Mouse (Mus musculus): ENCODE data around the gene Bag3. TPM values are rescaled to one million over a fixed set of nuclear protein-coding genes. Genes with fewer than 3 reads are reported as not detected.
A peak's percentile ranks its signal among the peaks of the same experiment; 100 is the strongest.

Gene Bag3
- total RNA-seq (2021), result 1 to 10 TPM; 9.7 TPM

- DNase-seq (ENCODE audit: extremely low spot score in 1 of 2, low spot score in 1 of 2), result peak; percentile 40 to 65
Measured at GRCm38 (mm10) chr7:128523349-128523961, at the start of gene Bag3. Bag3 (plus strand) TSS chr7:128523616.

- DNase-seq (ENCODE audit: extremely low spot score in 1 of 2, low spot score in 1 of 2), result peak; percentile 35 to 68
Measured at GRCm38 (mm10) chr7:128474322-128474721, 49.1 kb upstream of the Bag3 start.

- no peak for DNase-seq (ENCODE audit: extremely low spot score in 1 of 2, low spot score in 1 of 2)
Measured at GRCm38 (mm10) chr7:128488986-128489385, 34.4 kb upstream of the Bag3 start.

- no peak for DNase-seq (ENCODE audit: extremely low spot score in 1 of 2, low spot score in 1 of 2)
Measured at GRCm38 (mm10) chr7:128494546-128494945, 28.9 kb upstream of the Bag3 start.

GRCm38 (mm10) chr7:128499801-128500200, 23.6 kb upstream of the Bag3 start:
- no peak for DNase-seq (ENCODE audit: extremely low spot score in 1 of 2, low spot score in 1 of 2)

GRCm38 (mm10) chr7:128504091-128504490, 19.3 kb upstream of the Bag3 start:
- no peak for DNase-seq (ENCODE audit: extremely low spot score in 1 of 2, low spot score in 1 of 2)

- DNase-seq (ENCODE audit: extremely low spot score in 1 of 2, low spot score in 1 of 2), result no peak
Measured at GRCm38 (mm10) chr7:128511936-128512335, 11.5 kb upstream of the Bag3 start.

GRCm38 (mm10) chr7:128513512-128513911, 9.9 kb upstream of the Bag3 start:
- DNase-seq (ENCODE audit: extremely low spot score in 1 of 2, low spot score in 1 of 2), result no peak

- no peak for DNase-seq (ENCODE audit: extremely low spot score in 1 of 2, low spot score in 1 of 2)
Measured at GRCm38 (mm10) chr7:128514341-128514740, 9.1 kb upstream of the Bag3 start.

- no peak for DNase-seq (ENCODE audit: extremely low spot score in 1 of 2, low spot score in 1 of 2)
Measured at GRCm38 (mm10) chr7:128516346-128516745, 7.1 kb upstream of the Bag3 start.

GRCm38 (mm10) chr7:128519316-128520050, 3.9 kb upstream of the Bag3 start:
- no peak for DNase-seq (ENCODE audit: extremely low spot score in 1 of 2, low spot score in 1 of 2)

- DNase-seq (ENCODE audit: extremely low spot score in 1 of 2, low spot score in 1 of 2), result peak in 1 of 2 experiments; percentile 37
Measured at GRCm38 (mm10) chr7:128523962-128524581, 656 bp downstream of the Bag3 start.

- DNase-seq (ENCODE audit: extremely low spot score in 1 of 2, low spot score in 1 of 2), result no peak
Measured at GRCm38 (mm10) chr7:128524641-128525040, 1.2 kb downstream of the Bag3 start.

GRCm38 (mm10) chr7:128526611-128527010, 3.2 kb downstream of the Bag3 start:
- DNase-seq (ENCODE audit: extremely low spot score in 1 of 2, low spot score in 1 of 2), result no peak

- DNase-seq (ENCODE audit: extremely low spot score in 1 of 2, low spot score in 1 of 2), result no peak
Measured at GRCm38 (mm10) chr7:128528596-128528995, 5.2 kb downstream of the Bag3 start.

GRCm38 (mm10) chr7:128529126-128529525, 5.7 kb downstream of the Bag3 start:
- no peak for DNase-seq (ENCODE audit: extremely low spot score in 1 of 2, low spot score in 1 of 2)

- DNase-seq (ENCODE audit: extremely low spot score in 1 of 2, low spot score in 1 of 2), result no peak
Measured at GRCm38 (mm10) chr7:128529574-128530051, 6.2 kb downstream of the Bag3 start.

GRCm38 (mm10) chr7:128531031-128531430, 7.6 kb downstream of the Bag3 start:
- no peak for DNase-seq (ENCODE audit: extremely low spot score in 1 of 2, low spot score in 1 of 2)

GRCm38 (mm10) chr7:128531929-128532328, 8.5 kb downstream of the Bag3 start:
- no peak for DNase-seq (ENCODE audit: extremely low spot score in 1 of 2, low spot score in 1 of 2)

GRCm38 (mm10) chr7:128532441-128533166, 9.2 kb downstream of the Bag3 start:
- no peak for DNase-seq (ENCODE audit: extremely low spot score in 1 of 2, low spot score in 1 of 2)

GRCm38 (mm10) chr7:128534984-128535491, 11.6 kb downstream of the Bag3 start:
- DNase-seq (ENCODE audit: extremely low spot score in 1 of 2, low spot score in 1 of 2), result no peak

Data from layer of hippocampus, postnatal 25 days (tissue).